Mouse (Mus musculus): ENCODE measurements around the gene Ugt1a9.
"Not testable (repeated sequence)": the region's sequence is repeated elsewhere in the genome, so short reads cannot be mapped to it uniquely, and the experiment has no call there.

DNA sequence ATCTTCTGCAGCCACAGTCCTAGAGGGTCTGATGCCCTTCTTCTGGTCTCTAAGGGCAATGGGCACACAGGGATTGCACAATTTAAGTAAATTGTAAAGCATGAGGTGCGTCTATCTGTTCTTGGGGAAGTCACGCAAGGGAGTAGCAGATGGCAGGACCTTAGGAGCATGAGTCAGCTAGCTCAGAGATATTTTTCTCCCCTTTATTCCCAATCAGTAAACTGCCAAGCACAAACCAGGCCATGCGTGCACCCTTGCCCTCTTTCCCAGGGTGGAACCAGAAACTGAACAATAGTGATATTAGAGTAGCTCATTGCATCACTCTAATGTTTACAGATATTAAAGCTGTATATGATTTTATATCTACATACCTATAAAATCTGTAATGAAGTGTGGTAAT is 27.9 kb downstream of the Ugt1a9 start:
- not testable (repeated sequence) for TF ChIP-seq ZNF384 (IDR thresholded peaks at IDR 0.05; ENCODE audit: low read depth, low read length); MAFK (IDR thresholded peaks at IDR 0.05; ENCODE audit: insufficient read depth, low read depth, low read length); ZC3H11A (IDR thresholded peaks at IDR 0.05; ENCODE audit: borderline replicate concordance, low read depth, low read length); HCFC1 (IDR thresholded peaks at IDR 0.05; ENCODE audit: borderline replicate concordance, insufficient read depth, low read length)
